Mouse (Mus musculus): ENCODE data around the gene Rsu1.

DNA sequence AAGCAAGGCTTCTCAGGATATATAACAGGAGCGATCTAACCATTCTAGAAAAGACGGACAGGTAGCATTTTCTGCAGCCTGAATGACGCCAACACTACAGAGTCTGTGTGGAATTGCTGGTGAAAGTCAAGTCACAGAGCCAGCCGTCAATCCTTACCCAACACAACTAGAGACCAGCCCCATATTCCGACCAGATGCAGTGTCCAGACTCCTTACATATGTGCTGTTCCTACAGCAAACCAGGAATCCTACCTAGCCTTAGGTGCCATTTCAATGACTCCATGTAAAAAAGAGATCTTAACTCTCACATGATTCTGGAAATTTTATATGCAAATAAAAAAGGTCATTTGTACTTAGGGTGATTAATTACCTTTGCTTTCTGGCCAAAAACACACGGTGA lies 38.9 kb downstream of the Rsu1 start:
- TF ChIP-seq POLR2A (IDR thresholded peaks at IDR 0.05; ENCODE audit: low read depth, low read length) (no peak), CTCF (conservative IDR thresholded peaks at IDR 0.05; ENCODE audit: insufficient read depth, insufficient read length, low read depth, low read length) (no peak)
